Mouse (Mus musculus) limb, embryonic 10.5 days (tissue): ENCODE measurements around the gene Cblb. TPM values are rescaled to one million over a fixed set of nuclear protein-coding genes. Genes with fewer than 3 reads are reported as not detected.

Experiments used
- DNase-seq: peaks from one replicate; pipeline ENCODE4 v3.0.0-alpha.2; 2017; ENCODE audit warnings: low spot score
- H3K27ac ChIP-seq: fragments of 300-500 bp; sonication (generic); 2 replicates; pipeline ENCODE4 v1.5.1; 2016; ENCODE audit warnings: mild to moderate bottlenecking
- H3K27me3 ChIP-seq: fragments of 300-500 bp; sonication (generic); 2 replicates; pipeline ENCODE4 v1.6.1; 2016; ENCODE audit warnings: low read depth, mild to moderate bottlenecking; ENCODE audit not compliant: poor library complexity, severe bottlenecking
- H3K36me3 ChIP-seq: fragments of 300-500 bp; sonication (generic); 2 replicates; pipeline ENCODE4 v1.6.1; 2016; ENCODE audit warnings: mild to moderate bottlenecking, moderate library complexity
- H3K4me1 ChIP-seq: fragments of 300-500 bp; sonication (generic); 2 replicates; pipeline ENCODE4 v1.6.1; 2016
- H3K4me3 ChIP-seq: fragments of 300-500 bp; sonication (generic); 2 replicates; pipeline ENCODE4 v1.5.1; 2016; ENCODE audit warnings: mild to moderate bottlenecking, moderate library complexity
- H3K9me3 ChIP-seq: fragments of 300-500 bp; sonication (generic); replicated peaks from 2 replicates; pipeline ENCODE4 v1.6.1; 2016; ENCODE audit warnings: mild to moderate bottlenecking
- WGBS: fragments of 180-500 bp; shearing (Covaris S2); methylation state at CpG from one replicate; pipeline ENCODE4 v1.1.7; 2016; 5-methylcytosine and 5-hydroxymethylcytosine counted together
- polyA plus RNA-seq: library from polyadenylated mRNA; unstranded; fragments of >200 nt; fragmentation: Nextera tagmentation; extraction: Ambion mirVana; gene quantifications from 2 replicates; pipeline ENCODE4 v1.2.1, GENCODE M21; 2016

The Cblb gene
- polyA plus RNA-seq, 1 experiment from 2014 or later = 34.6 TPM

DNA sequence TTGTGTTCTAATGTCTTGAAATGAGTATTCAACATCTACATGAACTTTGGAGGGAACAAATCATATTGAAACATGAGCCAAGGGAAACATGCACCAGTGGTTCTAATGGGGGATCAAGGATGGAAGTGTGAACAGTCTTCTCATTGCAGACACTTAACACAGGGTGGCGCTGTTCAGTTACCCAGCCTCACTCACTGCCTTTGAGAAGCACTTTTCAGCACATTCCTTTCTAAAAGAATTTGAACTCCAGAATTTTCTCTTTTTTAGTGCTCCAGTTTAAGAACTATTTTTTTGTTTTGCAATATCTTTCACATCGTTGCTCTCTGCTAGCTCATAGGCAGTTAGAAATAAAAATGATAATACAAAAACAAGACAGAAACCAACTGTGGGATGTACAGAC is 188.0 kb downstream of the Cblb start:
- DNase-seq = peak; percentile 62
- no peaks in the 10 kb centered on the region for H3K4me1 ChIP-seq
- H3K27me3 ChIP-seq = no peaks in the 10 kb centered on the region
- 18% methylated on average over 2 of the region's 2 CpGs for WGBS
- no peak overlapping the region for H3K27ac ChIP-seq
- H3K9me3 ChIP-seq = no peaks in the 10 kb centered on the region
- H3K36me3 ChIP-seq = no peaks in the 10 kb centered on the region
- no peak overlapping the region for H3K4me3 ChIP-seq

DNA sequence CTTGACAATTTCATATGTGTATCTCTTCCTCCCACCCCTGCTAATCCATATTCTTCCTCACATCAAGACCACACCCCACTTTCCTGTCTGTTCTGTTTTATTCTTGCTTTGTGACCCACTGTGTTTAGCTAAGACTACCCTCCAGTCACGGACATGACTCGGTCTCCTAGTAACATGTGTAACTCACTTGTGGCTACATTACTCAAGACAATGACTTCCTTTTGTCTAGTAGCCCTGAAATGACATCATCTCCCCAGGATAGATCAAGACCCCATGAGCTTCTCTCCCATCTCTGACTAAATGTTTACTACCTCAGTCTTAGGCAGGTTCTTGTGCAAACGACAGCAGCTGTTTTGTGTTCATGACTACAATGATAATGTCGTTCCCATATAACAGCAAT is 191.9 kb downstream of the Cblb start:
- Histone ChIP-seq H3K27me3 (no peaks in the 10 kb centered on the region), H3K4me1 (no peaks in the 10 kb centered on the region), H3K9me3 (no peaks in the 10 kb centered on the region), H3K36me3 (no peaks in the 10 kb centered on the region), H3K4me3 (no peak overlapping the region), H3K27ac (no peak overlapping the region)
- DNase-seq = no peak
- WGBS = 88% methylated on average over 4 of the region's 4 CpGs

DNA sequence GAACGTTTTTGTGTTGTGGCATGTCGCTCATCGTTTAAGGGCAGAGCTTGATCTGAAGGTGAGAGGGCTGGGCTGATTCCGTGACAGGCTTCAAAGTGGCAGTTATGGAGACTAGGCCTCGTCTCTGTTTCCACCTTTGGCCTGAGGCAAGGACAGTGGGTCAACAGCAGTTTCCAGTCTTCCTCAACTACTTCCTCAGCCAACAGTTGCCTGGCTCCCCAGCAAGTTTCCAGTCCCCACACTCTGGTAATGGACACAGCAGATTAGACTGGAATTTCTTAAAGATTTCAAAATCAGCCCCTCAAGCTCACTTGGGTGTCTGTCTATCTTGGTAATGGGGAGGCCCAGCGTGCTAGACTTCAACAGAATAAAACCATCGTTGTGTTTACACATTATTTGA is 198.4 kb downstream of the Cblb start:
- Histone ChIP-seq H3K9me3 (no peaks in the 10 kb centered on the region), H3K36me3 (no peaks in the 10 kb centered on the region), H3K4me3 (no peak overlapping the region), H3K27ac (no peak overlapping the region), H3K4me1 (no peaks in the 10 kb centered on the region), H3K27me3 (no peaks in the 10 kb centered on the region)
- 75% methylated on average over 7 of the region's 7 CpGs for WGBS
- DNase-seq = no peak

DNA sequence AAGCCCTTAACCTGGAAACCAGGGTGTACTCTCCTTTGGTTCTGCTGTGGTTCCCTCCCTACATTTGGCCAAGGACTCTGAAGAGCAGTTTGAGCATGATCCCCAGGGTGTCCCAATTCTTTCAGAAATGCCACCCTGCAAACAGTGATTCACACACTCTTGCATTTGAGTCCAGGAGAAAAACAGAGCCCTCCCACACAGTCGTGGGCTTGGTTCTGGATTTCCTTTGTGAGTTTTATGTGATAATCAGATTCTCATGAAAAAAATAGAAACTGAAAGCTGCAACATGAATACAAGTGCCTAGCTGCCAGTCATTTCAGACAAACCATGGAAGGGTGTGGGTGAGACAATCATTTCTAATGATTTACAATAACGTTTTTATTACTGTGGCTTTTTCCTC is 198.9 kb downstream of the Cblb start:
- Histone ChIP-seq H3K9me3 (no peaks in the 10 kb centered on the region), H3K36me3 (no peaks in the 10 kb centered on the region), H3K27ac (no peak overlapping the region), H3K4me1 (no peaks in the 10 kb centered on the region), H3K27me3 (no peaks in the 10 kb centered on the region), H3K4me3 (no peak overlapping the region)
- DNase-seq = no peak
- 75% methylated on average over 2 of the region's 2 CpGs for WGBS

- Histone ChIP-seq H3K27ac (peak overlapping the region; percentile 65), H3K36me3 (no peaks in the 10 kb centered on the region), H3K4me3 (no peak overlapping the region), H3K4me1 (peaks cover 14% of the 10 kb centered on the region), H3K9me3 (no peaks in the 10 kb centered on the region), H3K27me3 (no peaks in the 10 kb centered on the region)
- 38% methylated on average over 2 of the region's 2 CpGs for WGBS
- DNase-seq = peak; percentile 44
Observed at GRCm38 (mm10) chr16:52242144-52242543, 211.1 kb downstream of the Cblb start.

GRCm38 (mm10) chr16:52243421-52243973 is 212.5 kb downstream of the Cblb start:
- peaks cover 14% of the 10 kb centered on the region for H3K4me1 ChIP-seq
- peak overlapping the region; percentile 42; the same call in 1 of the 2 replicates for H3K27ac ChIP-seq
- WGBS = 80% methylated on average over 4 of the region's 4 CpGs
- no peak for DNase-seq
- no peaks in the 10 kb centered on the region for H3K36me3 ChIP-seq
- H3K9me3 ChIP-seq = no peaks in the 10 kb centered on the region
- H3K27me3 ChIP-seq = no peaks in the 10 kb centered on the region
- H3K4me3 ChIP-seq = no peak overlapping the region

DNA sequence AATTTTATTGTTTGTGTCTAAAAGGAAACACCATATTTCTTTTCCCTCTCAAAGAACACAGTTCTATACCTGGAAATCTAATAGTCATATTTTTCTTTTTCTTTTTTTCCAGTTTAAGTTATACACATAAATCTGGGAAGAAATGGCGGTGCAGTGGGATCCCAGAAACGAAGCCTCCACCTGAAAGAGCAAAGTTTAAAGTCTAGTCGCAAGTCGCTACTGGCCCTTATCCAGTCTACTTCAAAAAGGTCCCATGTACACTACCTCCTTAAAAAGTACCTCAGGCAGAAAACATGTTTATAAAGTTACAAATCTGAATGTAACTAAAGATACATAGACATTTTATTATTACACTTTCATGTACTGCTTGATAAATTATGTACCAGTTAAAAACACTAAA is 219.2 kb downstream of the Cblb start:
- no peaks in the 10 kb centered on the region for H3K9me3 ChIP-seq
- H3K36me3 ChIP-seq = no peaks in the 10 kb centered on the region
- no peak overlapping the region for H3K4me3 ChIP-seq
- no peak for DNase-seq
- H3K27ac ChIP-seq = no peak overlapping the region
- no peaks in the 10 kb centered on the region for H3K4me1 ChIP-seq
- 93% methylated on average over 4 of the region's 4 CpGs for WGBS
- no peaks in the 10 kb centered on the region for H3K27me3 ChIP-seq

- no peak overlapping the region for H3K4me3 ChIP-seq
- 93% methylated on average over 4 of the region's 4 CpGs for WGBS
- H3K4me1 ChIP-seq = no peaks in the 10 kb centered on the region
- no peaks in the 10 kb centered on the region for H3K36me3 ChIP-seq
- no peaks in the 10 kb centered on the region for H3K9me3 ChIP-seq
- H3K27me3 ChIP-seq = no peaks in the 10 kb centered on the region
- no peak for DNase-seq
- no peak overlapping the region for H3K27ac ChIP-seq
Observed at GRCm38 (mm10) chr16:52250935-52251334, 219.9 kb downstream of the Cblb start.
